Mouse (Mus musculus) B cell, adult 62 days (primary cell): ENCODE results near the gene Syce1l. TPM values are rescaled to one million over a fixed set of nuclear protein-coding genes. Genes with fewer than 3 reads are reported as not detected.

Experiments
- total RNA-seq: library from RNA; stranded (reverse); gene quantifications from 4 replicates; pipeline ENCODE4 v1.2.4, GENCODE M21; 2023

Syce1l gene
- 0.75 to 0.86 TPM in 2 of 4 replicates, not detected in the others for total RNA-seq

DNA sequence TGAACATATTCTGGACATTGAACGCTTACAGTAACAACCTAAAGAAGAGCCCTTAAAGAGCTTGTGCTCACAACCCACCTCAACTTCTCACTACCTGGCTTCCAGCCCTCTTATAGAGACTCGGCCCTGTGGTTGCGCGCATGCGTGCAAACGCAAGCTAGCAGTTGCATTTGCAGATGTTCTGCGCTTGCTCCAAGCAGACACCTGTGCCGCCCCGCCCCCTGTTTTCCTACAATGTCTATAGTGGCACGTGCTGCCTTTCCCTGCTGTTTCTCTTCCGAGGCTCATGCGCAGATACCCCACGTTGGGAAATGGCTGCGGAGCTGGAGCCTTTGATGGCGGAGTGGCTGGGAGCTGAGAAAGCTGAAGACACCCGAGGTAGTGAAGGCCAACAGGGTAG is at the start of gene Syce1l:
Gene Syce1l (plus strand): TSS at position 288 of the 400 bp plus-strand sequence.

GRCm38 (mm10) chr8:113634670-113635591 is 8.1 kb upstream of the Syce1l start, which contains the start of gene Mon1b:
Gene Mon1b, plus strand, starts transcription at chr8:113635587.

Other genes with a start within 250 kb of the Syce1l start
- gene Mon1b, start 7.6 kb upstream of the Syce1l start, total RNA-seq: 21.6 to 23.2 TPM (median 22.1 TPM) in 4 replicates
- gene Adamts18, start 205.5 kb downstream of the Syce1l start, total RNA-seq: not detected in 4 replicates